Mouse (Mus musculus) CH12.LX (cell line): Measurements from ENCODE around the gene Stmnd1.

Source experiments
- MEF2A ChIP-seq: IDR thresholded peaks from 2 replicates; pipeline ENCODE4 v1.6.1; 2014; ENCODE audit warnings: low read depth, mild to moderate bottlenecking, inconsistent platforms, low read length, improper control_type of control experiment, borderline replicate concordance
- POLR2A ChIP-seq: IDR thresholded peaks from 2 replicates; pipeline ENCODE4 v1.6.1; 2011; ENCODE audit warnings: low read depth, mild to moderate bottlenecking, improper control_type of control experiment, low read length

DNA sequence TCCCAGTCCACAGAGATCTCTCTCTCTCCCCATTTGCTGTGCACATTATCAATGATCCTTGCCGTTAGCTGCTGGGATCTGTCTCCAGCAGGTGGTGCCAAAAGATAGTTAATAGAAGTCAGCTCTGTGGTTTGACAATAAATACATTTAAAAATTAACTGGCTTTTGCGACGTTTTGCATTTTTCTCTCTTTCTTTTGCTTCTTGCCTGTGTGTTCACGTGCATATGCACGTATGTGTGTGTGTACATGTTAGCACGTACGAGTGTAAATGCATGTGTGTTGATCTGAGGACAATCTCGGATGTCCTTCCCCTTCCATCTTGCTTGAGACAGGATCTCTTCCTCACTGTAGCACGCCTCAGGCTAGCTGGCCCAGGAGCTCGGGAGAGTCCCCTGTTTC, 37.3 kb downstream of the Stmnd1 start:
- TF ChIP-seq MEF2A (no peak), POLR2A (no peak)
